Mouse (Mus musculus): ENCODE data around the gene Kif21b.
A peak's percentile ranks its signal among the peaks of the same experiment; 100 is the strongest.

The Kif21b gene

DNA sequence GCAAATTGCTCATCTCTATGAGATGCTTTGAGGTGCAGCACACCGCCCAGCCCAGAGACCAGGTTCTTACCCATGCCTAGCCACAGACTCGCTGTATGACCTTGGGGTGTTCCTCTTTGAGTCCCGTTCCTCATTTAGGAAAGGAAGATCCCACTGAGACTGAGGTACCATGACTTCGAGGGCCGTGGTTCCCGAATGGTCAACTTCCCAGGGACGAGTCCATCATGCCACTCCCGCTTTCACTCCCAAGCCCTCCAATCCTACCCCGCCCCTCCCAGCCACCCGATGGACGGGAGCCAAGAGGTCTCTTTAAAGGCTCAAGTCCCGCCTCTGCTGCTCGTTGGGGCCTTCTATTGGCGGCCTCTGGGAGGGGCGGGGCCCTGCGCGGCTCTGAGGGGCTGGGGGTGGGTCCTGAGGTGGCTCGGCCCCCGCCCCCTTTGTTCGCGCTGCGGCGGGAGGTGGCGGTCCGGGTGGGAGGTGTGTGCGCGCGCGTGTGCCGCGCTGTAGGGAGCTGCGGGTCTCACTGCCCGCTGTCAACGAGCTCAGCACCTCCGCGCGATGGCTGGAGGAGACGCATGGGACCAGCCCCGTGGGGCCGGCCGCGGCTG lies at the start of gene Kif21b:
TSS of gene Kif21b (plus strand) at position 439 of the 608 bp plus-strand sequence.
- DNase-seq = peak; percentile 82

DNA sequence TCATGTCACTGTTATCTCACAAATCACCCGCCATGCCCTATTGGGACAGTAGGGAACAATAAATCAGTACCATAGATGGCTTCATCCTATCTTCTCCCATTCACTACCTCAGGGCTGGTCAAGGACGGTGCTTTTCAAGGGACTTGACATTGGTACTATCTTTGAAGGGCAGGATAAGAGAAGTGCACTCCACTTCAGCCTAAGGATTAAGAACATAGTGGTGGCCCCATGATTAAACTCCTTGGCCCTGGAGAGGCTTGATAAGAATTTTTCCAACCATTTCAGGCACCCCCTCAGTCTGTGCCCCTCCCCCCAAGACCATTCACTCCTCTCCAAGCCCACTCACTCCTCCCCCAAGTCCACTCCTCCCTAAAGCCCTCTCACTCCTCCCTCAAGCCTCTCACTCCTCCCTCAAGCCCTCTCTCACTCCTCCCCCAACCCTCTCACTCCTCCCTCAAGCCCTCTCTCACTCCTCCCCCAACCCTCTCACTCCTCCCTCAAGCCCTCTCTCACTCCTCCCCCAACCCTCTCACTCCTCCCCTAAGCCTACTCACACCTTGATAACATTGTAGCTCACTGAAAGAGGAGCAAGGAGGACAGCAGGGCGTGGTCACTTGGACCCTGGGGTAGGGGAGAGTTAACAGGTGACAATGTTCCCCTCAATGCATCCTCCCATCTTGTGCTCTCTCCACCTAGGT lies 45.1 kb upstream of the Kif21b start:
- no peak for DNase-seq

DNA sequence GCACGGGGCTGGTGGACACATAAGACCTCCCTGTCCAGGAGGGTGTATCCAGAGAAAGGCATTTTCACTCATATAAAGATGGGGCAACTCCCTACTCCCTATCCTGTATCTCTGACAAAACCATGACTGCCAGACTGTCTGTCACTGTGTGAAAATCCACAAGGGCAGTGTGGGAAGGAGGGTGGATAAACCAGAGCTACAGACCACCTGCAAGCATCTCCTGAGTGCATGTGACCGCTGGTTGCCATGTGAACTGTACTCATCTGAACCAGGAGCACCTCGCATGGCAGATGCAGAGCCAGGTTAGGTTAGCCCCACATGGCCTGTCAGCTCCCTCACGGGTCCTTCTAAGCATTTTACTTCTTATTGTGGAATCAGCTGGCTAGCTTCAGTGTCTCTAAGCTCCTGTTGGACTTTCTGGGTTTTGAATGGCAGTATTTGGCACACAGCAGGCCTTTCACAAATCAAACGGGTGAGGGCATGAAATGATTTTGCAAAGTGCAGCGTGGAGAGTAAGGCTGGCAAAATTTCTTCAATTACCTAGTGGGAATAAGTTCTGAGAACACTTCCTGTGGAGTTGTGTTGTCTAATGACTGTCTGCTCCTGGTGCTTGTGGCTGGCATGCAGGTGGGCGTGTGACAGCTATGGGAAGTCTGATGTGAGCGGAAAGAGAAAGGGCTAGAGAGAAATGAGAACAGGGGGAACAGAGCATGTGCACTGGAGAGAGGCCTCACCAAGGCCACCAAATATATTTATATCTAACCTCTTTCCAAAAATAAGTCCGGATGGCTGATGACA lies 41.6 kb upstream of the Kif21b start:
- DNase-seq = no peak

DNA sequence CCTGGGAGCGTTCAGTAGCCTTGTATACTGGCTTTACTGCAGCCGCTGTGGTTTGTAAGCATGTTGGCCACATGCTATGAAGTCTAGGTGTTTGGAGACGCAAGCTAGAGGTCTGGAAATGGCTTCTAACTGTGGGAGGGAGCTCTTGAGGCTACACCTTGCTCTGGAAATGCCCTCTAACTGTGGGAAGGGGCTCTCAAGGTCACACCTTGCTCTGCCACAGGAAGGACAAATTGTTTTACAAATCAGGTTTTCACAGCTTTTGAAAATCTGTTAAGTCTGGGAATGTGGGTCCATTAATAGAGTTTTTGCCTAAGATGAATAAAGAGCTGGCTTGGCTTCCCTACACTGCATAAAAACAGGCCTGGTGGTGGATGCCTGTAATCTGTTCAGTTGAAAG lies 37.5 kb upstream of the Kif21b start:
- no peak for DNase-seq

DNA sequence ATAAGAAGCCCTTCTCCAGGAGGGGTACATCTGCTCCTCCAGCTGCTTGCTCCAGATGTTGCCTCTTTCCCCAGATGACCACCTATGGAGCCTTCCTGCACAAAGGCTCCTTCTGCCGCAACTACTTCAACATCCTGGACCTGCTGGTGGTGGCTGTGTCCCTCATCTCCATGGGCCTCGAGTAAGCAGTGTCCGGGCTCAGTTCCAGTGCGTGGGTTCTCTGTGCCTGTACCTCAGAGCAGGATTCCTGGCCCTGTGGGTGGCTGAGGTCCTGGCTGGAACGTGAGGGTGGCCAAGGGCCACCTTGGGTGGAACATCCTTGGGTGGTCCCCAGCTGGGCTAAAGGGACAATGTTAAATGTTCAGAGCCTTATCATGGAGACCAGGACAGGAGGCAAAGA lies 36.4 kb upstream of the Kif21b start:
- DNase-seq = no peak

DNA sequence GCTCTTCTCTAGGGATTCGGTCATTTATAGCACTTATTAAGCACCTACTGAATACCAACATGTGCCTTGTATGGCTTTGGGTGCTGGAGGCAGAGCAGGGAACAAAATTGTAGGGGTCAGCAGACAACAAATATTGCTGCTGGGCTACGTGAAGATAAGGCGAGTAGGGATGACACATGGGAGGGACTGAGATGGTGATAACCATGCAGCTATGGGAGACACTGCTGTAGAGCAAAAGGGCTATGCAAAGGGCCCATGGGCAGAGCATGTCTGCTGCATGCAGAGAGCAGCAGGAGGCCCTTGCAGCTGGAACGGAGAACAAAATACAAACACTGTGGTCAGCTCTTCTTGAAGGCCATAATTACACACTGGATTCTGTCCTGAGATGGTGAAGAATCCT lies 29.1 kb upstream of the Kif21b start:
- no peak for DNase-seq

DNA sequence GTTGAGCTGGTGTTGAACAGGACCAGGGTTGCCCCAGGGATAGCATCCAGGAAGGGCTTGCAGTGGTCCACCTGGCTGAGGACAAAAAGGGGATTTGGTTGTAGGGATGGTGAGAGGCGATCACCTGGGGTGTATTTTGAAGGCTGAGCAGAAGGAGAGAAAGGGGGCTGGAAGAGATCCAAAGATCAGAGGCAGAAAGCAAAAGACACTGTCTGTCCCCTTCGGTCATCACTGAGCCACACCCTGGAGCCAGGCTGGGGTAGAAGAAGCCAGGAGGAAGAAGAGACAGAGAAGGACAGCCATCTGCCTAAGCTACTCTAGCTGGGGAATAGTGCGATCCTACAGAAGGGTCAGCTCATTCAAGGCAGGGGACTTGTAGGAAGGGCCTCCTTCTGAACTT lies 28.6 kb upstream of the Kif21b start:
- no peak for DNase-seq

DNA sequence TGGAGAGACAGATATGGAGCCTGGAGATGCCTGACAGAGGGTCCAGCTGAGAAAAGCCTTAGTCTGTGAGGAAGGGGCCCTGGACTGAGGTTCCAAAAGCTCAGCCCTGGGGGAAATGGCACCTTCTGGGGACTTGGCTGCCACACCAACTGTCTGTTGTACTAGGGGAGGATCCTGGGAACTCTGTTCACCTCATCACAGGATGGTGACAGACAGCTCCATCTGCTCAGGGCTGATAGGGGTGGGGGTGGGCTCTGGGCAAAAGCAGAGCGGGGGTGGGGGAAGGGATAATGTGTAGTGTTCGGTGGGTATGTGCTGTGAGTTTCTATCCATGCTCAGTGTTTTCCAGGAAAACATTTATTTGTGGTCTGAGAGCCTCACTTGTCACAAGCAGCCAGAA lies 28.2 kb upstream of the Kif21b start:
- no peak for DNase-seq

DNA sequence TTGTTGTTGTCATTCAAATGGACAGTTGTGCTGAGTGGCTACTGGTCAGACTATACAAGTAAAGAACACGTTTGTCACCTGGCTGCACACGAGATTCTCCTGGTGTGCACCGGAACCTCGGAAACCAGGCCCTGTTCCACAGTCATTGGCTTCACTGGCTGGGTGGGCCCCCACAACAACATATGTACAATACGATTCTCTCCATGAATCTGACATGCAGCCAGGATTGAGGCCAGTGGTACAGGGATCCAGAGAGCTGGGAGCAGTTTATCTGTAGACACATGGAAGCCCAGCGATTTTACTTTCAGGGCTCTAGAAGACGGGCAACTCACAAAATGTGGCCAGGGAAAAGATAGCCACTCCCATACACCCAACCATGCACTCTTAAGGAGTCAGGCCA lies 27.5 kb upstream of the Kif21b start:
- DNase-seq = no peak

DNA sequence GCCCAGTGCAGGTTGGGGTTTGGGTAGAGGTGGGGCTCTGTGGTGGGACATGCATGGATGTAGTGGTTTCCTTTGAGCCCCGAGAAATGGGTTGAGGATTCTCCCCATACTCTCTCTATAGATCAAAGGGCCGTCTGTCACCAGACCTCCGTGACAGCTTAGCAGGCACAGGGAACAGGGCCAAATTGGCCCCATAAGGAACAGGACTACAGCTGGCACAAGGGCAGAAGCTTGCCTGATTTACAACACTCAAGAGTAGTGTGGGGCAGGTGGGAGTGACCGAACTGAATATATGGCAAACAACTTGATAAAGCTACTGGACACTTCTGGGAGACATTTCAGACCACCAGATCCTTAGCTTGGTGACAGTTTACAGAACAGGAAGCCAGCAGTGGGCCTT lies 26.4 kb upstream of the Kif21b start:
- DNase-seq = no peak

DNA sequence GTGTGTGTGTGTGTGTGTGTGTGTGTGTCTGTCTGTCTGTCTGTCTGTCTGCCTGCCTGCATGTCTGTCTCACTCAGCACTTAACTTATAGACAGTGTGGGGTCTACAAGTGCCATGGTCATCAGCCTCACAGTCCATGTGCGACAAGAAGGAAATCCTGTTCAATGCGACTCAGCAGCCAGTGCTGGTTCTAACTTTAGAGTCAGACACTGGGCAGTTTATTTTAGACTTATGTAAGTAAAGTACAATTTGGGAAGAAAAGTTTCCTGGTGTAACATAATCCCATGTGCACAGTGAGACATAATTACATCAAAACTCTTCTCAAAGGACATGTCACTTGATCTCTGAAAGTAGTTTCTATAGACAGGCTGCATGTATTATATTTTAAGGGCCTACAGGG lies 21.7 kb upstream of the Kif21b start:
- DNase-seq = no peak

DNA sequence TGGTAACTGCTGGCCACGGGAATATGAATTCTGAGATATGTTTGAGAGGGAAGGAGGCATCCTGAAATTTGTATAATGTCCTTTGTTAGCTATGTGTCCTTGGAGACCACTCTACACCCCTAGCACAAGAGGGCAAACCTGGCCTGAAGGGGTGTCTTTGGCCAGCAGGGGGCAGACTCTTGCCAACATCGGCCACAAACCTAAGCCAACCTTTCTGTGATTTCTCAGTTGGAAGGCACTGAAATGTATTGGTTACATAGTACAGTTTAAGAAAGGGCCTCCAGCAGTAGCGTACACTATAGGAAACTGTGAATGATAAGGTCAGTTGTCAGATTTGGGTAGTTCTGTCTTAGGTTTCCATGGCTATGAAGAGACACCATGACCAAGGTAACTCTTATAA lies 15.0 kb upstream of the Kif21b start:
- DNase-seq = no peak

DNA sequence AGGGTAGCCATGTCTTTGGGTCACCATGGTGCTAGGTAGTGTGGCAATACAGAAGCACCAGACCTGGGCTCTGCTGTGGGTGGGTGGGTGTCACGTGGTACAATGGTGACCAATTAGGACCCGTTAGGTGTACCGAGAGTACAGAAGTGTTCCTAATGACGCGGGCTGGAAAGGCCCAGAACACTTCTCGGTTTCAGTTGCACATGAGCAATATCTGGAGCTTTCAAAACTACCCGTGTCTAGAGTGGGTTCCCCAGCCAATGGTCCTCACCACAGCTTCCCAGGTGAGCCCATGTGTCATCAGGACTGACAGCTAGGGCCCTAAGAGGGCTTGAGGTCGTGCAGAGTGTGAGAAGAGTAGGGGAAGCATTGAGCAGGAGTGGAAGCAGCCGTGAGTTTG lies 14.1 kb upstream of the Kif21b start:
- DNase-seq = no peak

DNA sequence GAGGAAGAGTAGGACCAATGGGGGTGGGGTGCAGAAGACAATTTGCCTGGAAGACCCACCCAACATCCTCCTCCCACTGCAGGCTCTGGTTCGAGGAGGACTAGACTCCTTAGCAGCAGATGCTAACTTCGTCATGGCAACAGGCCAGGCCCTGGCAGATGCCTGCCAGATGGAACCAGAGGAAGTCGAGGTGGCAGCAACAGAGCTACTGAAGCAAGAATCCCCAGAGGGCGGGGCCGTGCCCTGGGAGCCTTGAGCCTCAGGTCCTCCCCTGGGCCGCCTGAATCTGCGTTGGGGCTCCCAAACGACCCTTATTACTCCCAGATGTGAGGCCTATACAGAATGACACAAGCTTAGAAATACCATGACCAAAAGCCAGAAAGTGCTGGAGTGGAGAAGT lies 12.3 kb upstream of the Kif21b start:
- no peak for DNase-seq

DNA sequence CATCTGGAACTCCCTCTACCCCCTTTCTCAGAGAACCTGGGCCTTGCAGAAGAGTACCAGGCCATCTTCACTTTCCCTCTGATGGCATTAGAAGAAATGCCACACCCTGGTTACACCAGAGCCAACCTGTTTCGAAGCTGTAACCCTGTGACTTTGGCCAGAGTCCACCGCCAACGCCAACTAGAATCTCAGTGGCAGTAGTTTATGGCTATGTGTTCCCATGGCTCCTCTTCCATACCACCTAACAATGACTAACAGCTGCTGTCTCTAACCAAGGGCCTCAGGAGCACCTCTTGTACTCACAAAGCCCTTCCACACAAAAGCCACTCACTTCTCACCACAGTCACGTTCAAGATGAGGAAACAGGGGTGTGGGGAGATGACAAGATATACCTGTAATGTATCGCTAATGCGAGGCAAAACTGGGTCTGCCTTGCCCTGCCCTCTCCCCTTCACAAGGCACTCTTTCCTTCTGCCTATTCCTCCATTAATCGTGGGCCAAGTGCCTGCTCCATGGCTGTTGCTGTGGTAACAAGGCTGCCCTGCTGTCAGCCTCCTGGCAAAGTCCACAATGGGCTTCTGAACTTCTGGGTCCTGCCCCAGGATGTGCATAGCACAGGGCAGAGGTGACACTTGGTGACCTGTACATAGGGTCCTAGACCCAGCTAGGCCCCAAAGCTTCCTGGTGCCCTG lies 11.5 kb upstream of the Kif21b start:
- no peak for DNase-seq

DNA sequence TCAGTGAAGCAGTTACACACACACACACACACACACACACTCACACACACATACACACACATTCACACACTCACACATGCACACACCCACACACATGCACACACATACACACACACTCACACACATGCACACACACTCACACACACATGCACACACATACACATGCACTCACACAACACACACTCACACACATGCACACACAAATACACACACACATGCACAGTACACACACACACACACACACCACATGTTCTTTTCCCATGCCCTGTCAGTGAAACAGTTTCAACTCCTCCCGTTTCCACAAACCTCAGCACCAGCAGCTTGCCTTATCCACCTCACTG lies 11.0 kb upstream of the Kif21b start:
- no peak for DNase-seq

DNA sequence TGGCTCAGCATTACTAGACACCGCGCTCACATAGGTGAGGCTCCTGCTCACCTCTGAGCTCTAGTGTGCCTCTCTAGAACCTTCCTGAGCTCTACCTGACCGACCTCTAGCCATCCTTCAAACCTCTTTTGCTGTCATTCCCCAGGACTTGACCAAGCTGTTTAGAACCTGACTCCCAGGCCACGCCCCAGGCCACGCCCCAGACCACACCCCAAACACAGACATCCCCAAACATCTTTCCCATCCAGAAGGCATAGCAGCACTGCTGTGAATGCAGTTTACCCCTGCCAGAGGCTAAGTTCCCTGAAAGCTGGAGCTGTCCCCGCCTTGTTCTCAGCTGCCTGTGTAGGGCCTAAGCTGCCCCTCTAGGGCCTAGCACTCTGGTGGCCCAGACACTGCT lies 10.4 kb upstream of the Kif21b start:
- no peak for DNase-seq

DNA sequence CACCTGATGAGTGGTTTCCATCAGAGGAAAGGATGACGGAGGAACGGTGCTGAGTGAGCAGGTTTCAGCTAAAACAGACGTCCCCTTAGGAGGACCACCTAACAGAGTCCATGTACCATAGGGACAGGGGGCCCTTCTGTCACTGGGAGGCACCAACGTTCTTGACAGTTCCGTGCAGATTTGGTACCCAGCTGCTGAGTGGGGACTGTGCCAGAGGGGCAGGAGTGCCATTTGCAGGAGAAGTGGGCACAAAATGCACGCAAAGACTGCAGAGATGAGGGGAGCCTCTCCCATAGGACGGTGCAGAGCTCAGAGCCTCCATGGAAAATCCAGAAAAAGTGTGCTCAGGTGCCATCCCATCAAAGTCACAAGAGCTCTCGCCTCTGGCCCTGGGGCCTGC lies 9.2 kb upstream of the Kif21b start:
- no peak for DNase-seq

DNA sequence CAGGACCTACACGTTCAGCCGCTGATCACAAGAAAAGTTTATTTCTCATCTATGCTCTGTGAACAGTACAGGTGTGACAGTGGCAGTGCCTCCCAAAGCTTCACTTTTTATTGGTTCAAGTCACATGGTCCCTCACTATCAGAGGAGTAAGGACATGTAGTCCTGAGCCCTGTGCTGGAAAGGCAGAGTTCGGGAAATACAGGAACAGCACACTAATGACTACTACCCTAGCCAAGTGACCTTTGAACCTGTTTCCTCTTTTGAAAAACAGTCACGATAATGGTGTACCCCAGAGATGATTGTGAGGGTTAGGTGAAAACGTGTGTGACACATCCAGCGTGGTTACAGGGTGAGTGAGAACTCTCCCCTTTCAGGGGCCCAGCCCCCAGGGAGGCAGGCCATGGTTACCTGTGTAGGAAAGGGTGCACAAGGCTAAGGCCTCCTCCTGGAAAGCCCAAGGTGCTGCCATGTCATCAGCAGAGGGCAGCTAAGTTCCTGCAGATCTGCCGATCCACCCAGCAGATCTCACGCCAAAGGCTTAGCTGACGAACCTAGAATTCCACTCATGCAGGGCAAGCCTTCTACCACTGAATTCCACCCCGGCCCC lies 4.9 kb upstream of the Kif21b start:
- DNase-seq = no peak

DNA sequence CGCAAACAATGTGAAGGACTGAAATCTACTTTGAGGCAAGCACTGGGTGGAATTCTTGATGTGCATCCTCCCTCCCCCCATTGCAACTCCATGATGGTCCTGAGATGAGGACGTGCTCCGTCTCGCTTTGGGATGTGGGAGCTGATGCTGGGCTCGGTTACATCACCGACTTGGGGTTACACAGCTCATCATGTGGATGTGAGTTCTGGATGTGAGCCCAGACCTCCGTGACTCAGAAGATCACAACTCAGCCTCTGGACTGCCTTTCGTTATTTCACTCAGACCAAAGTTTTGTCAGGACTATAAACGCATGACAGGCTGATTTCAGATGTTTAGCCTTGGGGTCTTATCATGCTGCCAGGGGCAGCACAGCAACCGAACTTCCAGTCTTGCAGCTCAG lies 4.3 kb upstream of the Kif21b start:
- no peak for DNase-seq

DNA sequence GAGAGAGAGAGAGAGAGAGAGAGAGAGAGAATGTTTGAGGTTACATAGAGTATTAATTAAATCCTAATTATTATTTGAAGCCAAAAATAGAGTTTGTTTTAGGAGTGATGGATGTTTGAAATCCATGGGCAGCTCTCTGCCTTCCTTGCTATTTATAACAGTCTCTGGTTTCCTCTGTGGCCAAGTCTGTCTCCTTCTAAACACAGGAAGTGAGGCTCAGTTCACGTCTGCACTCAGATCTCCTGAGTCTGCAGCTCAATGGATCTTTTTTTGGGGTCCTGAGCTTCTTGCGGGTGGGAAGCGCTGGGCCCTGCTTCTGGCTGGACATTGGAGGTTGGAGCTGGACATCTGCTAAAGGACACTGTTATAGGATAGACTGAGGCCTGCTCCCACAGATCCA lies 3.3 kb upstream of the Kif21b start:
- no peak for DNase-seq

DNA sequence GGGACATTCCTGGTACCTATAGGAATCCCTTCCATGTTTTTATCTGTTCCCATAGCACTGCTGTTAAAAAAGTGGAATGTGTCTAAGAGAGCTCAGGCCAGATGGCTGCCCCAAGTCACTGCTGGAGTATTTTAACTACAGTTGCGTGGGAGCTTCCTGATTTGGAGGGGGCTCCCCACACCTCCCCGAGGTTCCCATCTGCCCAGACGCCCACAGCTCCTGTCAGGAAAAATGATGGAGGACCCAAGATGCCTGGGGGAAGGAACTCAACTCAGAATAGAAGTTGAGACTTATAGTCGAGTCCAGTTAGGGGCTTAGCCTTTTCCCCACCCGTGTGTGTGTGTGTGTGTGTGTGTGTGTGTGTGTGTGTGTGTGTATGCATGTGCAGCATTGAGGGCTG lies 2.8 kb upstream of the Kif21b start:
- DNase-seq = no peak

DNA sequence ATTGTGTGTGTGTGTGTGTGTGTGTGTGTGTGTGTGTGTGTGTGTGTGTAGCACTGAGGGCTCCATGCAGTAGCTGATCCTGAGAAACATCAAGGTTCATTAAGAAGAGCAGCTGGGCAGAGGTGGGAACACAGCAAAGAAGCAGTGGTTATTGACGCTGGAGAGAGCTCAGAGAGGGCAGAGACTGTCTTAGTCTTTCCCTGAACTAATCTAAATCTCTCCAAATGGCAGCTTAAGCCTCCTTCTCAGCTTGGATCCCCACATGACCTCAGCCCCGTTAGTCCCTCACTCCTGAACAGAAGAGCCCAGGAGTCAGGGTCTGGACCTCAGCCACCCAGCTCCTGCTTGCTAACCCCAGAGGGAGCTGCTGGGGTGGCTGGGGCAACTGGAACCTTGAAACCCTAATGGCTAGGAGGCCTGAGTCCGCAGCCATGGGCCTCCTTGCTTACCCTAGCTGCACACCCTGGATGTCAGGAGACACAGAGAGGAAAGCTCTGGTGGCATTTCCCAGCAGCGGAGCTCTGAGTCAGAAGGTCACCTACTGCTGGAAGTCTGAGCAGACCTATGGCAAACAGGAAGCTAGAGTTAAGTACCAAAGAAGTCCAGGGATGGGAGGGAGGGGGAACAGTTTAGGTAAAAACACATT lies 2.1 kb upstream of the Kif21b start:
- no peak for DNase-seq

Data from cerebellum, adult 8-10 months (tissue).